Mouse (Mus musculus): ENCODE measurements at regions not wholly inside any gene's neighbourhood (a gene's known extent, or its start where the extent isn't known, plus 50 kb on each side); places are given as distances from the start of the nearest gene placed in this dataset.

DNA sequence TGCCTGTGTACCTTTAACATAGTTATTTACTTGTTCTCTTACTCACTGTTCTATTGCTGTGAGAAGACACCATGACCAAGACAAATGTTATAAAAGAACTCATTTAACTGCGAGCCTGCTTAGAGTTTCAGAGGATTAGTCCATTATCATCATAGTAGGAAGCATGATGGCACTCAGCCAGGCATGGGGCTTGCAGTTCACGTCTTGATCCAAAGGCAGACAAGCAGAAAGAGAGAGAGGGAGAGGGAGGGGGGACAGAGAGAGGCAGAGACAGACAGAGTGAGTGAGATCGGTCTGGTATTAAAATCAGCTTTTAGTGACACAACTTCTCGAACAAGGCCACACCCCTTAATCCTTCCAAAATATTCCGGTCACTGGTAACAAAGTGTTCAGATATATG, 106.2 kb upstream of the Tbc1d5 start:
- TF ChIP-seq CTCF (IDR thresholded peaks at IDR 0.05; ENCODE audit: low read depth, low read length), result no peak
- TF ChIP-seq POLR2A (IDR thresholded peaks at IDR 0.05; ENCODE audit: extremely low read depth, insufficient read depth, low read length), result no peak
